Mouse (Mus musculus) heart, postnatal 0 days (tissue): ENCODE results near the gene Elavl1.

Experiments
- CTCF ChIP-seq: IDR thresholded peaks from 2 replicates; pipeline ENCODE4 v1.5.1; 2016; ENCODE audit warnings: antibody characterized with exemption, control low read depth, low read depth
- EP300 ChIP-seq: IDR thresholded peaks from 2 replicates; pipeline ENCODE4 v1.6.1; 2016; ENCODE audit warnings: antibody characterized with exemption, low read depth

DNA sequence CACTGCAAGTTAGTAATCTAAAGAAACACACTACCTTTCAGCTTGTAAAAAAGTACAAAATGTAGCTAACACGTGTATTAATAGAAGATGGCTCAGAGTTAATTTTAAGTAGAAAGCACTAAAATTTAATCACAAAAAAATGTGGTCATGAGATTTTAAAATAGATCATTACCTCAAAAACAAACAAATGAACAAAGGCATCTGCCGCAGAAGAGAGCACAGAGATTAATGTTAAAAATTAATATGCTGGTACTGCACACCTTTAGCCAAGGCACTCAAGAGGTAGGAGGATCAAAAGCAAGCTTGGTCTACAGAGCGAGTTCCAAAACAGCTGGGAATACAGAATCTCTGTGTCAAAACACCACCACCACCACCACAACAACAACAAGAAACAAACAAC lies 10.4 kb downstream of the Elavl1 start:
- no peak for TF ChIP-seq CTCF
- TF ChIP-seq EP300, result no peak
